Mouse (Mus musculus) lung, postnatal 14 days (tissue): ENCODE data around the gene Defb21.
A peak's percentile ranks its signal among the peaks of the same experiment; 100 is the strongest.

Experiments
- DNase-seq: peaks from one replicate; pipeline ENCODE4 v3.0.0; 2021

The Defb21 gene

GRCm38 (mm10) chr2:152608719-152609118, 36.2 kb downstream of the Defb21 start:
- no peak for DNase-seq

DNA sequence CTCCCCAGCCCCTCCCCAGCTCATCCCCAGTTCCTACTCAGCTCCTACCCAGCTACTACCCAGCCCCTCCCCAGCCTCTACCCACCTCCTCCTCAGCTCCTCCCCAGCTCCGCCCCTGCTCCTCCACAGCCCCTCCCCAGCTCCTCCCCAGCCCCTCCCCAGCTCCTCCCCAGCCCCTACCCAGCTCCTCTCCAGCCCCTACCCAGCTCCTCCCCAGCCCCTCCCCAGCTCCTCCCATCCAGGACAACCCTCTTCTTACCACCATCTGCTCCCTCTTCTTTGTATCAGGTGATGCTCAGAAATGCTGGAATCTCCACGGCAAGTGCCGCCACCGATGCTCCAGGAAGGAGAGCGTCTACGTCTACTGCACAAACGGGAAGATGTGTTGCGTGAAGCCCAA, 39.6 kb downstream of the Defb21 start:
- DNase-seq = no peak

GRCm38 (mm10) chr2:152615563-152615962, 43.0 kb downstream of the Defb21 start:
- peak; percentile 60 for DNase-seq

DNA sequence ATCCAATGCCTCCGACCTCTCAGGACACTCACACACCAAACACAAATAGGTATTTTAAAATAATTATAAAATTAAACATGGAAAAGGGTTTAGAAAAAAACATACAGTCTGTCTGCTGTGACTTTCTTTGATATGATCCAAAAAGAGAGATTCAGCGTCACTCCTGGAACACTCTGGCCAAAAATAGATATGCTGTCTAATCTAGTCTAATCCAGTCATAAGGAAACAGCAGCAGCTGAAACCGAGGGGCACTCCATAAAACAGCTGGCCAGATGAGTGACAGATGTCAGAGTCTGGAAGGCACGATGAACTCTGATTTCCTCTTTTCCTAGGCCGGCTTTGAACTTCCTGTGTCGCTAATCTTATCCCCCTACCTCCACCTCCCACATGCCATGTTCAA, 43.9 kb downstream of the Defb21 start:
- DNase-seq = no peak

DNA sequence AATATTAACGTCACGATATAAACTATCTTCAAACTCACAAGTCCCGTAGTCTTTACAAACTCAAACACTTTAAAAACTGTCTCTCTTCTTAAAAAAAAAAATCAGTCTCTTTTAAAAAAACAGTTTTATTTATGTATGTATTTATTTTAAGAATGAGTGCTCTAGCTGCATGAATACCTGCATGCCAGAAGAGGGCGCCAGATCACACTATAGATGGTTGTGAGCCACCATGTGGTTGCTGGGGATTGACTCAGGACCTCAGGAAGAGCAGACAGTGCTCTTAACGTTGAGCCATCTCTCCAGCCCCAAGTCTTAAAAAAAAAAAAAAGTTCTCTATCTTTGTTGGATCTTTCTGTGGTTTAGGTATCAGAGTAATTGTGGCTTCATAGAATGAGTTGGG, 44.8 kb downstream of the Defb21 start:
- no peak for DNase-seq

GRCm38 (mm10) chr2:152620367-152621134, 48.0 kb downstream of the Defb21 start:
- no peak for DNase-seq

GRCm38 (mm10) chr2:152622151-152622550, 49.6 kb downstream of the Defb21 start:
- DNase-seq = no peak

DNA sequence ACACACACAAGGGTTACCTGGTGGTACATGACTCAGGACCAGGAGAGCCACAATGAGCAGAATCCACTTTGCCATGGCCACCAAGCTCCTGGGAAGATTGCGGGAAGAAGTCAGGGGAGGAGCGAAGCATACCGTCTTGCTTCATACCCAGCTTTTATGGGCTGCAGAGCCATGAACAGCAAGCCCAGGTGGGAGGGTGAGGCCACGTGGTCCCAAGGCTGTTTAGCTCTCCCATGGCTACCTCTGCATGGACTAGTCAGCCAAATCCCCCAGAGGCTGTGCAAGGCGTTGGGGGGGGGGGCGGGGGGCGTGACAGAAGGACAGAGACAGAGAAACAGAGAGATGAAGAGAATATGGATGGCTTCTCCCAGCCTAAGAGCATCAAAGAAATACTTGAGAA, 50.4 kb downstream of the Defb21 start, which contains the start of gene Defb25:
Gene Defb25, minus strand, starts transcription at position 101 of the 400 bp plus-strand sequence.
- no peak for DNase-seq
